In genomic region chr19:58414733-58415132, GRCm38 (mm10) we compare ENCODE assay signal across 24 mouse cellular contexts. TPM values are rescaled to one million over a fixed set of nuclear protein-coding genes. Genes with fewer than 3 reads are reported as not detected.
DNase-seq lines count a peak whose midpoint lies in the region; ATAC-seq and TF ChIP-seq lines count a peak whose summit lies in the region.
"Had no signal": no experiment of that assay in that cellular context is flagged by ENCODE, and none has a peak within 500 bp of the region (broad histone marks: within the 10 kb centered on the region; RNA-seq: fewer than 3 reads in every experiment).

No protein-coding gene starts in this region.

- no peak overlapping the region for H3K27ac ChIP-seq in hindbrain, embryonic 10.5 days
- H3K27ac ChIP-seq: embryonic facial prominence, embryonic 10.5 days; embryonic facial prominence, embryonic 12.5 days; forebrain, embryonic 13.5 days; forebrain, embryonic 15.5 days had no signal

- no peak for DNase-seq in spleen, postnatal 14 days (ENCODE audit: low spot score in 2 of 2)
- no peak for DNase-seq in hindbrain, embryonic 10.5 days (ENCODE audit: low spot score)
- DNase-seq: adrenal gland, adult 8-10 months; adrenal gland, postnatal 14 days; adrenal gland, postnatal 36 days; B cell, adult 2 months; cerebellum, adult 11-12 months; cerebellum, adult 2 months; cerebellum, adult 9-10 months; cerebellum, postnatal 10 days; cerebellum, postnatal 25 days; forebrain, postnatal 0 days had no signal

- no peaks in the 10 kb centered on the region for H3K27me3 ChIP-seq in myocyte (ENCODE audit: control insufficient read depth, insufficient read depth, insufficient read length)
- H3K27me3 ChIP-seq in hindbrain, embryonic 10.5 days (ENCODE audit: insufficient read depth, poor library complexity, severe bottlenecking) = no peaks in the 10 kb centered on the region
- H3K27me3 ChIP-seq: embryonic facial prominence, embryonic 12.5 days; forebrain, embryonic 13.5 days; forebrain, embryonic 15.5 days; Patski had no signal

- no peaks in the 10 kb centered on the region for H3K36me3 ChIP-seq in myocyte (ENCODE audit: control insufficient read depth, insufficient read depth)
- H3K36me3 ChIP-seq in hindbrain, embryonic 10.5 days = no peaks in the 10 kb centered on the region
- H3K36me3 ChIP-seq: embryonic facial prominence, embryonic 10.5 days; embryonic facial prominence, embryonic 12.5 days; forebrain, embryonic 15.5 days; G1E had no signal

- no peak overlapping the region for H3ac ChIP-seq in myocyte (ENCODE audit: control insufficient read depth, insufficient read length)

- ATAC-seq in common myeloid progenitor, adult 5-6 weeks (replicated peaks; ENCODE audit: low read depth, poor library complexity, severe bottlenecking) = peak; percentile 47
- ATAC-seq in hematopoietic stem cell, adult 5-6 weeks (replicated peaks in 1 of 2; ENCODE audit: insufficient read depth in 1 of 2, low FRiP score in 2 of 2, low TSS enrichment in 1 of 2, low read depth in 1 of 2, poor library complexity in 2 of 2, severe bottlenecking in 2 of 2) = peak; percentile 48 to 73
- ATAC-seq: activated CD4-positive, CD25-positive, alpha-beta regulatory T cell, adult 4 months; CD4-positive, CD25-positive, alpha-beta regulatory T cell, adult 4 months; forebrain, embryonic 13.5 days; forebrain, embryonic 15.5 days; forebrain, postnatal 0 days; Patski had no signal

- TF ChIP-seq POLR2A in myocyte (IDR thresholded peaks at IDR 0.05; ENCODE audit: insufficient read length, low read depth) = no peak

- peaks cover 2% of the 10 kb centered on the region; the same call in 1 of the 2 replicates for H3K4me1 ChIP-seq in hindbrain, embryonic 10.5 days (replicated peaks)
- H3K4me1 ChIP-seq: forebrain, embryonic 13.5 days had no signal

- H3K9me3 ChIP-seq in hindbrain, embryonic 10.5 days = 0 out of 2 replicates have a peak, but pooled peaks cover under 1% of the 10 kb centered on the region
- H3K9me3 ChIP-seq: embryonic facial prominence, embryonic 12.5 days; forebrain, embryonic 13.5 days; forebrain, embryonic 15.5 days had no signal

- H3K4me2 ChIP-seq in myocyte (ENCODE audit: low read depth) = peak overlapping the region; percentile 25
- H3K4me2 ChIP-seq: embryonic facial prominence, embryonic 12.5 days; forebrain, embryonic 13.5 days; forebrain, embryonic 15.5 days had no signal

- no peaks in the 10 kb centered on the region for H3K79me2 ChIP-seq in myocyte (ENCODE audit: control insufficient read depth, insufficient read depth)

- no peak overlapping the region for H3K4me3 ChIP-seq in myocyte
- H3K4me3 ChIP-seq in hindbrain, embryonic 10.5 days = no peak overlapping the region
- H3K4me3 ChIP-seq: embryonic facial prominence, embryonic 10.5 days; embryonic facial prominence, embryonic 12.5 days; forebrain, embryonic 13.5 days; forebrain, embryonic 15.5 days had no signal

TF ChIP-seq in myocyte, 11 proteins besides CTCF, POLR2A, EP300 and RAD21:
- TF ChIP-seq POLR2AphosphoS2 (IDR thresholded peaks at IDR 0.05; ENCODE audit: insufficient read length, low read depth) (no peak), MYOD1 (IDR thresholded peaks at IDR 0.05; ENCODE audit: control insufficient read depth in 1 of 3, insufficient read length in 2 of 3, low read depth in 2 of 3) (peak in 2 of 3 experiments; percentile 36 to 64)

RNA-seq across cellular contexts. Expression of gene Gfra1, which starts 41.0 kb away (rescaled TPM):
- 0.09 TPM in 1 of 2 replicates, not detected in the other for total RNA-seq in common myeloid progenitor, adult 5-6 weeks (2017)
- 0.40 and 1.4 TPM in 2 replicates for total RNA-seq in hematopoietic stem cell, adult 5-6 weeks (2017)
- polyA plus RNA-seq in myocyte (2012; fragmentation: generic; extraction: Trizol) = 4.6 TPM
- polyA plus RNA-seq in hindbrain, embryonic 10.5 days (2016; fragmentation: Nextera tagmentation; extraction: Ambion mirVana) = 26.7 and 35.8 TPM in 2 replicates
- total RNA-seq: CH12.LX had no signal
- polyA plus RNA-seq: G1E had no signal
